Comparison of ENCODE assay signal across 13 mouse cellular contexts in genomic region chr11:117080209-117080608, GRCm38 (mm10). TPM values are rescaled to one million over a fixed set of nuclear protein-coding genes. Genes with fewer than 3 reads are reported as not detected.
DNase-seq lines count a peak whose midpoint lies in the region; ATAC-seq and TF ChIP-seq lines count a peak whose summit lies in the region.
"Had no signal": no experiment of that assay in that cellular context is flagged by ENCODE, and none has a peak within 500 bp of the region (broad histone marks: within the 10 kb centered on the region; RNA-seq: fewer than 3 reads in every experiment).

No protein-coding gene starts in this region.

- no peaks in the 10 kb centered on the region for H3K9me3 ChIP-seq in kidney, embryonic 15.5 days (replicated peaks)
- H3K9me3 ChIP-seq in forebrain, embryonic 13.5 days (replicated peaks): no peaks in the 10 kb centered on the region
- H3K9me3 ChIP-seq: forebrain, embryonic 15.5 days; limb, embryonic 12.5 days had no signal

- H3K27me3 ChIP-seq in kidney, embryonic 15.5 days: no peaks in the 10 kb centered on the region
- H3K27me3 ChIP-seq in forebrain, embryonic 13.5 days: no peaks in the 10 kb centered on the region
- H3K27me3 ChIP-seq: forebrain, embryonic 15.5 days; limb, embryonic 12.5 days had no signal

- WGBS in kidney, embryonic 15.5 days: 91% methylated on average over 11 of the region's 11 CpGs
- WGBS in forebrain, embryonic 13.5 days: 93% methylated on average over 11 of the region's 11 CpGs
- WGBS in lung, adult 2 months: 87% methylated on average over 11 of the region's 11 CpGs

- ATAC-seq in kidney, embryonic 15.5 days (replicated peaks; ENCODE audit: low FRiP score): no peak
- no peak for ATAC-seq in forebrain, embryonic 13.5 days
- ATAC-seq: forebrain, embryonic 15.5 days; intestine, postnatal 0 days; midbrain, embryonic 16.5 days had no signal

- no peak for DNase-seq in kidney, adult 11 months
- peak; percentile 80 for DNase-seq in right cerebral cortex, adult 18-20 months
- DNase-seq in right cerebral cortex, postnatal 10 days (ENCODE audit: low spot score in 2 of 2): no peak
- peak; percentile 85 for DNase-seq in brain, adult 2 months (ENCODE audit: low read depth, low spot score)
- no peak for DNase-seq in lung, adult 2 months
- DNase-seq: cerebellum, adult 9-10 months; lung, postnatal 36 days had no signal

- peaks cover 40% of the 10 kb centered on the region for H3K36me3 ChIP-seq in kidney, embryonic 15.5 days
- H3K36me3 ChIP-seq in forebrain, embryonic 13.5 days (ENCODE audit: poor library complexity, severe bottlenecking): peaks cover 41% of the 10 kb centered on the region

- no peak overlapping the region for H3K4me3 ChIP-seq in kidney, embryonic 15.5 days (replicated peaks)
- H3K4me3 ChIP-seq in forebrain, embryonic 13.5 days: no peak overlapping the region
- H3K4me3 ChIP-seq in lung, adult 2 months (replicated peaks; ENCODE audit: extremely low read depth, low read depth, low read length): no peak overlapping the region
- H3K4me3 ChIP-seq: forebrain, embryonic 15.5 days; limb, embryonic 12.5 days had no signal

- no peak overlapping the region; the same call in 1 of the 2 replicates for H3K9ac ChIP-seq in kidney, embryonic 15.5 days
- no peak overlapping the region for H3K9ac ChIP-seq in forebrain, embryonic 13.5 days
- H3K9ac ChIP-seq: forebrain, embryonic 15.5 days; limb, embryonic 12.5 days had no signal

- no peak for TF ChIP-seq POLR2A in lung, adult 2 months (IDR thresholded peaks at IDR 0.05; ENCODE audit: borderline replicate concordance, extremely low read depth, low read depth, low read length)

- peaks cover 58% of the 10 kb centered on the region for H3K4me1 ChIP-seq in kidney, embryonic 15.5 days
- peaks cover 32% of the 10 kb centered on the region for H3K4me1 ChIP-seq in forebrain, embryonic 13.5 days
- peaks cover 27% of the 10 kb centered on the region for H3K4me1 ChIP-seq in lung, adult 2 months (ENCODE audit: control insufficient read depth, insufficient read depth, low read length)

- H3K27ac ChIP-seq in kidney, embryonic 15.5 days: 0 out of 2 replicates have a peak overlapping the region, but pooled peaks have one; percentile 85
- no peak overlapping the region for H3K27ac ChIP-seq in forebrain, embryonic 13.5 days

- H3K4me2 ChIP-seq in kidney, embryonic 15.5 days: no peak overlapping the region
- no peak overlapping the region for H3K4me2 ChIP-seq in forebrain, embryonic 13.5 days
- H3K4me2 ChIP-seq: forebrain, embryonic 15.5 days; limb, embryonic 12.5 days had no signal

- TF ChIP-seq CTCF in lung, adult 2 months (IDR thresholded peaks at IDR 0.05; ENCODE audit: insufficient read depth, low read length): no peak

RNA-seq across cellular contexts. Expression of gene Sec14l1, which starts 34.8 kb away (rescaled TPM):
- 66.5 and 69.0 TPM in 2 replicates for polyA plus RNA-seq in kidney, embryonic 15.5 days (2015; fragmentation: Nextera tagmentation; extraction: Ambion mirVana)
- polyA plus RNA-seq in forebrain, embryonic 13.5 days (2015; fragmentation: Nextera tagmentation; extraction: Ambion mirVana): 60.3 and 62.1 TPM in 2 replicates
- polyA plus RNA-seq in lung, adult 2 months (2012; rRNA removed): 123 and 133 TPM in 2 replicates

Comparison
In these comparisons a context has a peak if more than half of its experiments do, and no peak if none do; other contexts are left out.
1. DNase-seq: peak in right cerebral cortex, adult 18-20 months (single experiment) and brain, adult 2 months (single experiment); none in kidney, adult 11 months (single experiment), right cerebral cortex, postnatal 10 days (0 of 2) and lung, adult 2 months (single experiment).